Mouse (Mus musculus) mature B cell (primary cell): Measurements from ENCODE around the gene Fam217b.

ENCODE experiments used
- in situ Hi-C: fragments of 300-500 bp; cut with MboI; formaldehyde crosslinking; loops from 2 replicates; pipeline ENCODE4 v1.14.3; 2019

The Fam217b gene

GRCm38 (mm10) chr2:178414261-178415149 is at the start of gene Fam217b, which contains the start of gene Ppp1r3d:
Fam217b (plus strand) TSS chr2:178414524.
Ppp1r3d (minus strand) TSS chr2:178414472.
- in situ Hi-C loops = no loop called here

GRCm38 (mm10) chr2:178407053-178407815 is 7.1 kb upstream of the Fam217b start, which contains the start of gene Sycp2:
Sycp2 (minus strand) TSS chr2:178407685.
- in situ Hi-C loops = no loop called here

- in situ Hi-C loops = no loop called here
Observed at GRCm38 (mm10) chr2:178409024-178409423, 5.3 kb upstream of the Fam217b start.

GRCm38 (mm10) chr2:178410286-178410685 is 4.0 kb upstream of the Fam217b start:
- in situ Hi-C loops = no loop called here

- in situ Hi-C loops = no loop called here
Observed at GRCm38 (mm10) chr2:178412598-178412997, 1.7 kb upstream of the Fam217b start.

- in situ Hi-C loops = no loop called here
Observed at GRCm38 (mm10) chr2:178413081-178413480, 1.2 kb upstream of the Fam217b start.

- in situ Hi-C loops = no loop called here
Observed at GRCm38 (mm10) chr2:178413481-178414260, 653 bp upstream of the Fam217b start.

- in situ Hi-C loops = no loop called here
Observed at GRCm38 (mm10) chr2:178415150-178415448, 775 bp downstream of the Fam217b start.

GRCm38 (mm10) chr2:178416427-178416826 is 2.1 kb downstream of the Fam217b start:
- in situ Hi-C loops = no loop called here

- in situ Hi-C loops = no loop called here
Observed at GRCm38 (mm10) chr2:178416970-178417369, 2.6 kb downstream of the Fam217b start.

- in situ Hi-C loops = no loop called here
Observed at GRCm38 (mm10) chr2:178420576-178420975, 6.3 kb downstream of the Fam217b start.

- in situ Hi-C loops = no loop called here
Observed at GRCm38 (mm10) chr2:178421603-178422002, 7.3 kb downstream of the Fam217b start.

GRCm38 (mm10) chr2:178422186-178422585 is 7.9 kb downstream of the Fam217b start:
- in situ Hi-C loops = no loop called here

GRCm38 (mm10) chr2:178423223-178423622 is 8.9 kb downstream of the Fam217b start:
- in situ Hi-C loops = no loop called here

- in situ Hi-C loops = no loop called here
Observed at GRCm38 (mm10) chr2:178426229-178426628, 11.9 kb downstream of the Fam217b start.

- in situ Hi-C loops = no loop called here
Observed at GRCm38 (mm10) chr2:178427181-178427580, 12.9 kb downstream of the Fam217b start.

GRCm38 (mm10) chr2:178428183-178428582 is 13.9 kb downstream of the Fam217b start:
- in situ Hi-C loops = no loop called here

- in situ Hi-C loops = no loop called here
Observed at GRCm38 (mm10) chr2:178428676-178429075, 14.4 kb downstream of the Fam217b start.

- in situ Hi-C loops = no loop called here
Observed at GRCm38 (mm10) chr2:178429426-178429825, 15.1 kb downstream of the Fam217b start.

GRCm38 (mm10) chr2:178430231-178430630 is 15.9 kb downstream of the Fam217b start, which contains the start of gene Cdh26:
Cdh26 (plus strand) TSS chr2:178430531.
- in situ Hi-C loops = no loop called here

GRCm38 (mm10) chr2:178433495-178433894 is 19.2 kb downstream of the Fam217b start:
- in situ Hi-C loops = no loop called here

GRCm38 (mm10) chr2:178433903-178434302 is 19.6 kb downstream of the Fam217b start:
- in situ Hi-C loops = no loop called here
